Mouse (Mus musculus) right cerebral cortex, adult 2 months (tissue): ENCODE measurements around the gene Fam189a1.
A peak's percentile ranks its signal among the peaks of the same experiment; 100 is the strongest.

ENCODE experiments used
- DNase-seq, 2 experiments: peaks; one replicate each; pipeline ENCODE4 v3.0.0; 2021 to 2022; ENCODE audit warnings: low spot score in 2 of 2

The Fam189a1 gene

DNA sequence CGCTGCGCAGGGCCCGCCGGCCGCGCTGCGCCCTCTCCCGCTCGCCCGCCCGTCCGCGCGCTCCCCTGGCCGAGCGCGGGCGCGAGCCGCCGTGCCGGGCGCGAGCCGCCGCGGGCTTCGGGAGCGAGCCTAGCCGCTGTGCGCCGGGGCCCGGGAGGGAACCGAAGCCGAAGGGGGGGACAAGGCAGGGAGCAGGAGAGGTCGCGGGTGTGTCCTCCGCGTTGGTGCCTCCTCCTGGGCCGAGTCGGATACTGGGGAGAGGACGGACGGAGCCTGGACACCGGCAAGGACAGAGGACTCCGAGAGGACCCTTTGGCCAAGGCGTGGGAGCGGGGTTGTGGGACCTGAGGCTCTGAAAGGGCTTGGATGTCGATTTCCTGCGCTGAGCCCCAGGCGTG, at the start of gene Fam189a1:
TSS of gene Fam189a1 (minus strand) at position 57 of the 398 bp plus-strand sequence.
- no peak for DNase-seq

DNA sequence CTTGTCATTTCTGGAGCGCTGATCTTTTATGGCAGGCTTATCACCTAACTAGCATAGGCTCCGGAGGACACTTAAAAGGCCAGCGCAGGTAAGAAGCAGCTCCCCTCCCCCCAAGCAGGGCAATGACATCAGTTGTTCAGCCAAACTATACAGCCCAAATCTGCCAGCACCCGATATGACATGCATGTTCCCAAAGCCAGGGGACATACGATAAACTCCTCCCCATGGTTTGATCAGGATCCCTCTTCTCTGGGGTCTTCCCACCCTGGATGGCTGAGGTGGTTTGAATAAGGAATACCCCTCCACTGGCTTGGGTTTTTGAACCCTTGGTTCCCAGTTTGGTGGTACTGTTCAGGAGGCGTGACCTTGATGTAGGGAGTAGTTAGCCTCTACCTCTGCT, 49.7 kb upstream of the Fam189a1 start:
- DNase-seq = no peak

DNA sequence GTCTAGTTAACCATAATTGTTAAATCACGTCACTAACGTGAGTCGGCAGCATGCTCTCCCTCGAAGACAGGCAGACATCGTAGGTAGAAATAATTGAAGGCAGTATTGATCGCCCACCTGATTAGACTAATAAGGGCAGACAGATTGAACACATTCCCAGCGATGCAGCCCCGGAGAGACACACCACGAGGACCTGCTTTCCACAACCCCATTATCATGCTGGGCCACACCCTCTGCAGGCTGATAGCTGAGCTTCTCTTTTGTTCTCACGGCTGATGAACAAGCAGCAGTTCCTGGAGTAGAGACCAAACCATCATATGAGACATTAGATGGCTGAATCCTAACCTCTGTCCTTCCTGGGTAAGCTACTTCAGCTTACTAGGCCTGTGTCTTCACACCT, 46.3 kb upstream of the Fam189a1 start:
- DNase-seq = no peak

DNA sequence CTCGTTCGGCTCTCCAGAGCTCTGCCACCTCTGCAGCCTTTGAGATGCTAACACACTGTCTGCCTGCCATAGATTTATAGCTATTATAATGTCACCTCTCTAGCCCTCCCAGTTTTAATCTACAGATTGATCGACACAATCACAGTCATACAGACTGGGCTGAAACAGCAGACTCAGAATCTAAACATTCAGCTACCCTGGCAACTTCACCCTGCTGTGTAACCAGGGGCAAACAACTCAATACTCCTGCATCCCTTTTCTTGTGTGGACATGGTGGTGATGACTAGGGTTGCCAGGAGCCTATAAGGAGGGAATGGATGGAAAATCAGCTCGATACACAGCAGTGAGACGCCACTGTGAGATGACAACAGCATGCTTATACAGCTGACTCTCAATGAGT, 24.3 kb upstream of the Fam189a1 start:
- DNase-seq = no peak

DNA sequence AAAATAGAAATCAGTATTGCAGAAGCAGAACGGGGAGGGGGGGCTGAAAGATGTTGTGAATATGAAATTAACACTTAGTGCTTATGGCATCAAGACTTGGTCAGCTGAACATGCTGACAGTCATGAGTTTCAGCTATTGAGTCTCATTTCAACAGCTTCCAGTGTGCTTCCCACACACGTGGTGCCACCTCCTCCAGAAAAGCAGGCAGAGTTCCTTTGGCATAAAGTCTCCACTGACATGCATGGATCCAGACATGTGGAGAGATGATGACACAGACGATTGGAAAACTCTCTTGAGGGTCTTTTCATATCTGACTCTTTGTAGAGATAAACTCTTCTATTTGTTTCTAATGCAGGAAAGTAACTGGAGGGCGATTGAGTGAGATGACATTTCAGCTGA, 14.4 kb upstream of the Fam189a1 start:
- DNase-seq = no peak

DNA sequence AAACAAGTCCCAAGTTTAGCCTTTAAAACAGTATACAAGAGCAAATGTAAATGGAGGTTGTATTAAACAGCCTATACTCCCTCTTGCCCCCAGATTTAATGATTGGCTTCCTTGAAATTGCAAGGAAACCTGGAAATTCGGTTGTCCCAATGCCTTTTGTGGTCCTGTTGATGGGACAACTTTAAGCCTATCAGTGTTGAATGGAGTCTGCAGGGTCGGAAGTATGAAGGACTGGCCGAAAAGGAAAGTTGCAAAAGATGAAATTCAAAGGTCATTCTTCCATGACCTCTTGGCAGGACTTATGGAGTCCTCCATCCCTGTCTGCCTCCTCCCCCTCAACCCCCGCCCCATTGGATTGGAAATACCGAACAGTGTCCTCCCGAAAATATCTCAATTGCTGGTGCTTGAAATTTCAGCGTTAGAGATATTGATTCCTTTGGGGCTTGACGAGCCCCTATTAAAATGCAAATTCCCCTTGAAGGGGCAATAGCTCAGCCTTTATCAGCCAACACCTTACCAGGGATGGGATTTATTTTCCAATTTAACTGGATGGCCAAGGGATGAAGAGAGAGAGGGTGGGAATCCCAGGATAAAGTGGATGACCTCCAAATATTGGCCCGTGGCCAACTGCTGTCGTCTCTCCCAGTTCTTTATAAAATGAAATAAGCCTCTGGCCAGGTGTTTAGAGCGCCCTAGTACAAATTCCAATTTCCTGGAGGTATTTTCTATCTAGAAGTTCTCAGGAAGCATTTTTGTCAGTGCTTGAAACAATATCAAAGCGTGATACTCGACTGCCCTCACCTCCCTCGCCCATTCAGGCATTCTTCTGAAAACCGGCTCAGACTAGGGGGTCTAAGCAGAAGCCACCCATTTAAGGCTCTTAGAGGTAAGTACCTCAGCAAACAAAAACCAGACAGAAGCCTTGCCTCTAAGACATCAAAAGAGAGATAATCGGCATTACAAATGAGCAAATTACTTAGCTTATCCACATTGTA, 958 bp upstream of the Fam189a1 start:
- DNase-seq = no peak

DNA sequence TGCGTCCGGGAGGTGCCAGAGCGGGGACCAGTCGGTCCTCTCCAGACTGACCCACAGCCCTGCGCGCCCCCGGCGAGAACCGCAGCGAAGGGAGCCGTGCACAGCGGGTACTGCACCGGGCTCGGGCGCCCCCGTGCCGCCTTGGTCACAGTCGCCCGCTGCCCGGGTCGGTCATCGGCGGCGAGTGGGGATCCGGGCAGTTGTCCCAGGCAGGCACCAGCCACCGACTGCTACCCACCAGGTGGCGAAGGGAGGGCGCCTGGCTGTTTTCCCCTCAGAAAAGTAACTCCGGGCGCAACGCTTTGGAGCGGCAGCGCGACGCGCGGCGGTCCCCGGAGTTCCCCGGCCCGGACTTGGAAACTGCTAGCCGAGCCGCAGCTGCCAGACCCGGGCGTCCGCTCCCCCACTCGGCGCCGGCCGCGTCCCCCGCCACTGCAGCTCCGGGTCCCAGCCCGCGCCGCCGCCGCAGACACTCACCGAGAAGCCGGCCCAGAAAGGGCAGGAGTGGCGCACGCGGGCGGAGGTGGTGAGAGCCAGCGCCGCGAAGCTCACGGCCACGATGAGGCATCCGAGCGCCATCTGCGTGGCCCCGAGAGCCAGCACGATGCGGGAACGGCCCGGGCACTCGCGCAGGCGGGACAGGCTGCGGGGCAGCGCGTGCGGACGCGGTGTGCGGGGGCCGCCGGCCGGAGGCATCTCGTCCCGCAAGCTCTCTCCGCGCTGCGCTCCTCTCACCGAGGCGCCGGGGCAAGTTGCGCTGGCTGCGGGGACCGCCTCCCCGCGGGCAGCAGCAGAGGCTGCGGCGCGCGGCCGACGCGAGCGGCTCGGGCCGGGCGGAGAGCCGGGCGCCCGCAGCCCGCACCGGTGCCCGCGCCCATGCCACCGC, 499 bp downstream of the Fam189a1 start:
- peak; percentile 66 to 69 for DNase-seq

DNA sequence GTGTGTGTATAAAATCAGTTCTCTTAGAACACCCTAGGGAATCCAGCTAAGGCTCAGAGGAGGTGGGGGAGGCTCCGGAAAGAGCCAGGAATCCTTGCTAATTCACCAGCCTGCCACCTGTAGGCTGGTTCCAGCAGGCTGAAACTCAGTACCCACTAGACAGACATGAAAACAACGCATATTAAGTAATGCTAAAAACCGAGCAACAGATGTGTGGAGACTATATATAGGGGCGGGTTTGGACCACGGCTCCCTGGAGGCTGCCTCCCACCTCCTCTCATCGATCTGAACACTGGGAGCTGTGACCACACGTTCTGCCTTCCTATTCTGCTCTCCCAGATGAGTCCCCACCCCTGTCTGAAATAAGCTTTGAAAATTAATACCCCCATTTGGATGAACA, 1.8 kb downstream of the Fam189a1 start:
- peak; percentile 57 to 68 for DNase-seq

DNA sequence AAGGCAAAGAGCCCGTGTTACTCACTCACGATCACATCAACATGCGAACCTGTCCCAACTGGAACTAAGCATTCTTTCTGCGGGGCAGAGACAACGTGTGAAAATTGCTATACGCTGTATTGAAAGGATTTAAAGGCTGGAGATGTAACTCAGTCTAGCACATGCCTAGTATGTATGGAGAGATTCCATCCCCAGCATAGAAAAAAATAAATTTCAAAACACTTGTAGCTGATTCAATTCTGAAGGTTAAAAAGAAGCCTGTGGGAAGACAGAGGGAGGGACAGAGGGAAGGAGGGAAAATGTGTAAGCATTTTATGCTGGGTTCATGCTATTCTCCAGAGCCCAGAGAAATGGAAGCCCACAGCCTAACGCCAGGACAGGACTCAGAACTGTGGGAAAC, 2.5 kb downstream of the Fam189a1 start:
- DNase-seq = no peak

DNA sequence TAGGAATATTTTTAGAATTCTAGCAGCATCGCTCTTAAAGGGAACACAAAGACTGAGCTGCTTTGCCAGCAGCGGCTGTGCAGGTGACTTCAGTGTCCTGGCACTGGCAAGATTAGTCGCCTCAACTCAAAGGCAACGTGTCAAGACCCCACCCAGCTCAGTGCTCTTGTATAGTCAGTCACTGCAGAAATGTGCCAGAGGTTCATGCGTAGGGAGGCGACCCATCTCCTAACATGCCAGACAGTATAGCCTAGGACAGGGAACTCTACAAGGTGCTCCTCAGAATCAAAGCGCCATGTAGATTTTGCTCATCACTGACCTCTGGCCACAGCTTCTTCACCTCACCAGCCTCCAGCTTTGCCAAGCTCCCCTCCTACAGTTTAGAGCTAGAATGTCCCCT, 4.8 kb downstream of the Fam189a1 start:
- DNase-seq = no peak

DNA sequence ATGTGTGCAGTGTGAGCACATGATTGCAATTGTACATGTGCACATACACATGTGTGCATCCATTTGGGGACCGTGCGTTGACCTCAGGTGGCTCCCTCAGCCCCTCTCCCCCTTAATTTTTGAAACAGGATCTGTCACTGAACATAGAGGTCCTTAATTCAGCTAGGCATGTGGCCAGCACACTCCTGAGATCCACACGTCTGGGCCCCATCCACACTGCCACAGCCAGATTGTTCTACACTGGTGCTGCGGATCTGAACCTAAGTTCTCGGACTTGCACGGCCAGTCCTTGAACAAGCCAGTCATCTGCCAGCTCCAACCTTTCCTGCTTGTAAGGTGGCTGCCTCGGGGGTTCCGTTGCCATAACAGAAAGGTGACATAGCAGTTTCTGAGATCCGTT, 7.3 kb downstream of the Fam189a1 start:
- no peak for DNase-seq

DNA sequence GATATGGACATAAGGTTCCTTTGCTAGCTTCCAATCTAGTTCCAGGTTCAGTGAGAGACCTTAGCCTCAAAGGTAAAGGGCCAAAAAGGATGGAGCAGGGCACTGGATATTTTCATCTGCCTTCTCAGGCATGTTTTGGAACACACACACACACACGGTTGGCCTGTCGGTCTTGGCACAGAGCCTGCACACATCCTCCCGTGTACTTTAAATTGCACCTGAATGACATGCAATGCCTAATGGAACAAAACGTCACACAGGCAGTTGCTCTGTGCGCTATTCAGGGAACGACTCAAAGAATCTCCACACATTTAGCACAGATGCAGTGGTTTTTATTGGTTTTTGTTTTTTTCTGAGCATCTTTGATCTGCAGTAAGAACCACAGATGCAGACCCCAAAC, 11.5 kb downstream of the Fam189a1 start:
- DNase-seq = no peak

DNA sequence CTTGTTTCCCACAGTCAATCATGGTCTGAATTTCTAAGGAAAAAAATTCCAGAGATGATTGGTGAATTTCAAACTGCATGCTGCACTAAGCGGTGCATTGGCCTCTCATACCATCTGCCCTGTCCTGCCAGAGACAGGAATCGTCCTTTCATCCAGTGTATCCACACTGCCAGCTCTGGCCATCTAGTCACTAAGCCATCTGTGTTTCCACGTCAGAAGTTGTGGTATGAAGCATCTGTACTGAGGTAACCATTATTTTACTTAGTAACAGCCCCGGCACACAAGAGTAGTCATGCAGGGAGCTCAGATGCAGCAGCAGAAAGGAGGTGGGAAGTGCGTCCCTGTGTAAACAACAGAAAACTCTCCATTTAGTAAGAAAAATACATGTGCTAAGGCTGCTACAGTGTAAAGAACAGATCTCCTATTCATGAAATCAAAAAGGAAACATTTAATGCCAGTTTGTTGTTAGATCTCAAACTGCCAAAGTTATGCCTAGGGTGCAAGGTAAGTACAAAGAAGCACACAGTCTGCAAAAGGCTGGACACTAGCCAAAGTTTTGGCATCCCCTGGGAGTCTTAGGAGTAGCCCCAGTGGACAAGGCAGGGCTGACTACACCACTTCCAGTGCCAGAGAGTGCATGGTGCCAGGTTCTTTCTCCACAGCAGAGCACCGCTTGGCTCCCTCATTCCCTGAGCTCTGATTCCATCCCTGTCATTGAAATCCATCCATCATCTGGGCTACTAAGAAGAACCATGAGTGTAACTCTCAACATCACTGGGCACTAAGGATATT, 14.3 kb downstream of the Fam189a1 start:
- DNase-seq = no peak

DNA sequence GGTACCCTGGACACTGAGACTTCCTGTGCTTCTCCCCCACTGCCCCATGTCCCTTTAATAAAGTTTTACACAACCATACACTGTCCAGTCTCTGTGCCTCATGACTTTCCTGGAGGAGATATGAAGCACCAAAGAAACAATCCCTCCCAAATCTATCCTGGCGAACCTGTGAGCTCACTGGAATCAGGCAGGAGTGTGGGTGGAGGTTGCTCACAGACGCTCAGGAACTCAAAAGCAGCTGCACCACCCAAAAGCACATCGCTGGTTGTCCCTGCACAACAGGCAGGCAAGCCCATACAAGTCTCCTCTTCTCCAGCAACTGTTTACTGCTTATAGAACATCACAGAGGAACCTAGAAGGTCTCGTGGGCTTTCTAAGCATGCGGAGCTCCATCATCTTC, 15.5 kb downstream of the Fam189a1 start:
- DNase-seq = no peak

DNA sequence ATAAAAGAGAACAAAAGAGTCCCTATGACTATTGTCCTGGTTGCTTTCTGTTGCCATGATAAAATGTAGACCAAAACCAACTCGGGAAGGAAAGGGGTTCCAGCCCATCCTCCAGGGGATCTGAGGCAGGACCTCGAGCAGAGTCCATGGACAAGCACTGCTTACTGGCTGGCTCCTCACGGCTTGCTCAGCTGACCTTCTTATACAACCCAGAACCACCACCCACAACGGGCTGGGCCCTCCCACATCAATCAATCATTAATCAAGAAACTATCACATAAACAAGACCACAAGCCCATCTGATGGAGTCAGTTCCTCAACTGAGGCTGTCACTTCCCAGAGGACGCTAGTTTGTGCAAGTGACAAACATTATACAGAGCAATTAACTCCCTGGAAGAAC, 16.3 kb downstream of the Fam189a1 start:
- DNase-seq = no peak

DNA sequence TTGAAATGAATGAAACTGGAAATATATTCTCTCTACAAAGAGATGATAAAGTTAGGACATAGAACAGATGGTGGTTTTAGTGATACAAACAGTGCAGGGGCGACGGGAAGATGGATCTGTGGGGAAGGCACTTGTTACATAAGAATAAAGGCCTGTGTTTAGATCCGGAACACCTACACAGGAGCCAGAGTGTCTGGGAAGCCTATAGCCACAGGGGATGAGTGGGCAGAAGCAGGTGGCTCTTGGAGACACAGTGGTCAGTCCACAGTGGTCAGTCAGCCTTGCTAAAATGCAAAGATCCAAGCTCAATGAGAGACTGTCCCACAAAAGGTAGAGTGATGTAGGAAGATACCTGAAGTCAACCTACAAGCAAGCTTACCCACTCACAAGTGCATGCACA, 32.6 kb downstream of the Fam189a1 start:
- DNase-seq = peak; percentile 55 to 71

DNA sequence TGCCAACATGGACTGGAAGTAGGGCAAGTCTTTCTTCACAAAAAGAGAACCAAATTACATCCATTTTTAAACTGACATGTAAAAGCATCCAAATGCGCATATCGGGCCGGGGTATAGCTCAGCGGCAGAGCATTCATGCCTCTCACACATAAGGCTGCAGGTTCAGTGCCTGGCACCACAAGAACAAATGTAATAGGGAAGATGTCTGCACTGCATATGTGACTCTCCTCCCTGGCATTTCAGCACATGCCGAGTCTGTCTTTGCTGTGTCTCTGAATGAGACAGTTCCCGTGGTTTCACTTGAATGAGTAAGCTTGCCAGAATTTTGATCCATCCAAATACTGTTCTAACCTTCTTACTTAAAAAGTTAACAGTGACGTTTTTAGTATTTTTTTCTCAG, 39.5 kb downstream of the Fam189a1 start:
- no peak for DNase-seq

DNA sequence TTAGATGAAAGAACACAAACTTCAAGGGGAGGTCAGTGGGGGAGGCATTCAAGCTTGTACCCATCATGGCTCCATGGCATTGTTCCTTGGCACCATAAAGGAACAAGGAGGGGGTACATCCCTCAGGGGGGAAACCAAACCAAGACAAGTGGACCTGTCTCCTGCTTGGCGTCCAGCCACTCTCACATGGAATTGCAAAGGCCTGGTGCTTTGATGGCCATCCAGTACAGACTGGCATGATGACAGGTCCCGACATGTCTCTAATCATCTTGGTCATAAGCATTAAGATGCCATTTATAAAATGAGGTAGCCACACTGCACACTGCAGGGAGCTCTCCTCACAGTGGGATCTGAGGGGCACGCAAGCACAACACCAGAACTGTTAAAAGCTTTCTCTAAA, 41.0 kb downstream of the Fam189a1 start:
- DNase-seq = no peak

DNA sequence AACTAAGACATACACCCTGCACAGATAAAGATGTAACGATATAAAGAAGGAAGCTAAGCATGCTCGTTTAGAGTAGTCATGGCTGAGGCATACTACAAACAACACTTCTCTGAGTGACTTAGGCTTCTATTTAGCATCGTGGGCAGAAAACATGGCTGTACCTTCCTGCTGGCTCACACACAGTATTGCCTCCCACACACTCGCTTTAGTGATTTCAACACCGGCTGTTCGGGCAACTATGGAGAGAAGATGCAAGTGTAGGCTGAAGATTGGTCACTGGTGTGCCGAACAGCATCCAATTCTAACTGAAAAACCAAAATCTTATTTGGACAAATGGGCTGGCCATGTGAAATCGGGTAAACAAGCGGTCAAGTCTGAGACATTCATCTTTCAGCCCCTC, 44.7 kb downstream of the Fam189a1 start:
- peak; percentile 79 to 82 for DNase-seq

DNA sequence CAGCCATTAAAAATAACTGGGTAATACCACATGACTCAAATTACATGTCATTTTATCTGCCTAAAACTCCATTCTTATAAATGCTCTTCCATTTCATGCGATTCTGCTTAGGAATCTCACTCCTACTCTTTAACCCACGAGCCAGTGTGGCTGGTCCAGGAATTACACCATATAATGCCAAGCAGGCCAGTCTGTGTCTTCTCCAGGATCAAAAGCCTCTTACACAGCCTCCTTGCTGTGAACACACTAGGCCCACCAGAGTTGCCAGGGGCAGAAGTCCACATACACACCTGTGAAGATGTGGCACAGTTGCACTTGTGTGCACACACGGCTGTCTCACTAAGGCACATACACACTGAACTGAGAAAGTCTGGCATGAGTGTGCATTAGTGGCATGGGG, 50.8 kb downstream of the Fam189a1 start:
- no peak for DNase-seq

DNA sequence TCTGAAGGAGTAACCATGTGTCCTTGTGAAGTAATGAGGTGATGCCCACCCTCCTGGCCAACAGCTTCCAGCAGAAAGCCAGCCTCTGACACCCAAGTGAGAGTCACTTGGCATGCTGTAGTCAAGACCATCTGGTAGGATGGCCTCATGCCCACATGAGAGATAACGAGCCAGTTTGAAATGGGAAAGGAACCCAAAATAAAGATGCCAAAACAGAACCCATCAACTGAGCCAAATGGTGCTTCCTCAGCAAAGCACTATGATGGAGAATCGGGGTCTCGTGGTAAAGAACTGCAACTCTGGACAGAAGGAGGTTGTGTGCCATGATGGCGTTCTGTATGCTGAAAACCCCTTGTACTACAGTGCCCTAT, 51.3 kb downstream of the Fam189a1 start:
- peak in 1 of 2 experiments; percentile 45 for DNase-seq
